Mouse (Mus musculus): ENCODE results near the gene Sdk1.

The Sdk1 gene

GRCm38 (mm10) chr5:142022877-142023580 is 781.7 kb downstream of the Sdk1 start:
- no peak for DNase-seq

- no peak for DNase-seq
Observed at GRCm38 (mm10) chr5:142024448-142024847, 783.2 kb downstream of the Sdk1 start.

GRCm38 (mm10) chr5:142036536-142036935 is 795.2 kb downstream of the Sdk1 start:
- no peak for DNase-seq

- DNase-seq = no peak
Observed at GRCm38 (mm10) chr5:142039236-142039635, 797.9 kb downstream of the Sdk1 start.

- no peak for DNase-seq
Observed at GRCm38 (mm10) chr5:142039891-142040530, 798.7 kb downstream of the Sdk1 start.

- DNase-seq = peak; percentile 10
Observed at GRCm38 (mm10) chr5:142041226-142041802, 800.0 kb downstream of the Sdk1 start.

- no peak for DNase-seq
Observed at GRCm38 (mm10) chr5:142061781-142062180, 820.5 kb downstream of the Sdk1 start.

- no peak for DNase-seq
Observed at GRCm38 (mm10) chr5:142071322-142071721, 830.0 kb downstream of the Sdk1 start.

GRCm38 (mm10) chr5:142073901-142074300 is 832.6 kb downstream of the Sdk1 start:
- DNase-seq = no peak

GRCm38 (mm10) chr5:142074561-142075500 is 833.5 kb downstream of the Sdk1 start:
- no peak for DNase-seq

GRCm38 (mm10) chr5:142080661-142081060 is 839.4 kb downstream of the Sdk1 start:
- DNase-seq = no peak

GRCm38 (mm10) chr5:142081076-142081475 is 839.8 kb downstream of the Sdk1 start:
- DNase-seq = no peak

- DNase-seq = no peak
Observed at GRCm38 (mm10) chr5:142096377-142096841, 855.1 kb downstream of the Sdk1 start.

GRCm38 (mm10) chr5:142100176-142100575 is 858.9 kb downstream of the Sdk1 start:
- no peak for DNase-seq

GRCm38 (mm10) chr5:142107434-142107833 is 866.1 kb downstream of the Sdk1 start:
- DNase-seq = no peak

- no peak for DNase-seq
Observed at GRCm38 (mm10) chr5:142111989-142112388, 870.7 kb downstream of the Sdk1 start.

GRCm38 (mm10) chr5:142113210-142114175 is 872.2 kb downstream of the Sdk1 start:
- no peak for DNase-seq

- DNase-seq = no peak
Observed at GRCm38 (mm10) chr5:142127779-142128178, 886.5 kb downstream of the Sdk1 start.

GRCm38 (mm10) chr5:142128181-142128611 is 886.9 kb downstream of the Sdk1 start:
- DNase-seq = no peak

GRCm38 (mm10) chr5:142130004-142130403 is 888.7 kb downstream of the Sdk1 start:
- DNase-seq = no peak

- no peak for DNase-seq
Observed at GRCm38 (mm10) chr5:142139978-142140377, 898.7 kb downstream of the Sdk1 start.

- DNase-seq = peak; percentile 3
Observed at GRCm38 (mm10) chr5:142149594-142149993, 908.3 kb downstream of the Sdk1 start.

Measured in kidney, adult 18-20 months (tissue).